Mouse (Mus musculus) megakaryocyte, embryonic 14.5 days (primary cell): ENCODE measurements around the gene Cog5.

Source experiments
- FLI1 ChIP-seq: IDR thresholded peaks from 2 replicates; pipeline ENCODE4 v1.6.1; 2012; ENCODE audit warnings: low read length, inconsistent platforms, mixed read lengths
- GATA1 ChIP-seq: IDR thresholded peaks from 3 replicates; pipeline ENCODE4 v1.6.1; 2012; ENCODE audit warnings: mixed read lengths, low read length, inconsistent platforms, borderline replicate concordance

DNA sequence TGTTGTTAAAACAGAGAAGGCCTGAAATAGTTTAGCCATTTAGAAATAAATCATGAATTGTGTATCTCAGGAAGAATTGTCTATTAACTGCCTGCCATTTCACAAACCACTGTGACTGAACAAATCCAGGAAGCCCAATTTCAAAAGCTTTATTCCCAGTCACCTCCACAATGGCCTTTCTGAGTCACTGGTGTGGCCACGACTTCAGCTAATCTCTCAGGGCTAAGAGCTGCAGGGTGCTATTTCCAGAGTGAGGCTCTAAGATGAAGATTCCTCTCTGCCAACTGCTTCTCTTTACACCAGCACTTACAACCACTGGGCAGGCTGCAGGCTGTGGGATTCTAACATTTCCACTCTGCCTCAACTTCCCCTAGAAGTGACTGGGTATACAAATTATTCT is 314.4 kb downstream of the Cog5 start:
- TF ChIP-seq GATA1 (no peak), FLI1 (no peak)
